Mouse (Mus musculus) adipocyte (in vitro differentiated cells): ENCODE results near the gene Lrrc8d.

ENCODE experiments used
- DNase-seq: peaks from one replicate; pipeline ENCODE4 v3.0.0-alpha.2; 2016; ENCODE audit warnings: low spot score

Lrrc8d gene

DNA sequence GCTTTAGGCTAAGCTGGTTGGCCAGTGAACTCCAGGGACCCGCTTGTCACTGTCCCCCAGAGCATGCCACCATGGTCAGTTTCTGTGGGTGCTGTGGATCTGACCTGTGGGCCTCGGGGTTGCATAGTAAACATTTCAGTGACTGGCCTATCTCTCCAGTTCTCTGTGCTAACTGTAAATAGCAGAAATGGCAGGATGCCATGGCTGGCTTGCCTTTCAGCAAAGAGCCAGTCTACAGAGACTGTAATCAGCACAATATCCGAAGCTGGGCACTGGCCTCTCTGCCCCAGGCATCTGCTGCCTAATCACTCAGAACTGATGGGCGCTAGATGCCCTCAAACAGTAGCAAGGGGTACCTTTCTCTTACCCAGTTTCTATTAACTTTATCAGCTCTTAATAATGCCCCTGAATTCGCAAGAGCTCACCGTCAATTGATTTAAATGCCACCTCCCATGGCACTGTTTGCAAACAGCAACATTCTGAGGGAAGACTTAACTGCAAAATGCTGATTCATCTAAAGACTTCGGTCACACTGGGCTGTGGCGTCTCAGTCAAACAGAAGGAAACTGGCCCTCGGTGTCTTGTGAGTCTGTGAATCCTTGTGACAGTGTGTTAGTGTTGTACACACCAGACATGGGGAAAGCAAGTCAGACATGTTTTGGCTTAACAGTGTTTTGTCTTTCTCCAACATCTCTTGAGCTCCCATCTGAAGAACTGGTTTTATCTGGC is 117.6 kb downstream of the Lrrc8d start:
- DNase-seq = peak; percentile 81

DNA sequence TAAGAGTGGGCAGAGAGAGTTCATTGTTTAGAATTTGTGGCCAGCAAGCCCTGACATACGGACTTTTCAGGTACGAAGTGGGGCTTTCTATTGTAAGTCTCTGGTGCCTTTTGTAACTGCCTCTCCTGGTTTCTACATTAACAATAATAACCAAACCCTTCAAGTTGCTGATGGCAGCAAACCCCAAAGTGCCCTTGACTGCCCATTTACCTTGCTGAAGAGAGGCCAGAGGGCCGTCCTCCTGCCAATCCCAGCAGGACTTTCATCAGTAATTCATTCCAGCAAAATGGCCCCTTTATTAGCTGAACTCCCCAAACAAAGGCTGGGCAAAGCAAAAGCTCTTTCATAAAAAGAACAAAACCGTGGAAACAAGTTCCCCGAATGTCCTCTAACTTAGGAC is 118.6 kb downstream of the Lrrc8d start:
- no peak for DNase-seq

- DNase-seq = no peak
These were observed 121.6 kb downstream of the Lrrc8d start for GRCm38 (mm10) chr5:105821390-105821789.

DNA sequence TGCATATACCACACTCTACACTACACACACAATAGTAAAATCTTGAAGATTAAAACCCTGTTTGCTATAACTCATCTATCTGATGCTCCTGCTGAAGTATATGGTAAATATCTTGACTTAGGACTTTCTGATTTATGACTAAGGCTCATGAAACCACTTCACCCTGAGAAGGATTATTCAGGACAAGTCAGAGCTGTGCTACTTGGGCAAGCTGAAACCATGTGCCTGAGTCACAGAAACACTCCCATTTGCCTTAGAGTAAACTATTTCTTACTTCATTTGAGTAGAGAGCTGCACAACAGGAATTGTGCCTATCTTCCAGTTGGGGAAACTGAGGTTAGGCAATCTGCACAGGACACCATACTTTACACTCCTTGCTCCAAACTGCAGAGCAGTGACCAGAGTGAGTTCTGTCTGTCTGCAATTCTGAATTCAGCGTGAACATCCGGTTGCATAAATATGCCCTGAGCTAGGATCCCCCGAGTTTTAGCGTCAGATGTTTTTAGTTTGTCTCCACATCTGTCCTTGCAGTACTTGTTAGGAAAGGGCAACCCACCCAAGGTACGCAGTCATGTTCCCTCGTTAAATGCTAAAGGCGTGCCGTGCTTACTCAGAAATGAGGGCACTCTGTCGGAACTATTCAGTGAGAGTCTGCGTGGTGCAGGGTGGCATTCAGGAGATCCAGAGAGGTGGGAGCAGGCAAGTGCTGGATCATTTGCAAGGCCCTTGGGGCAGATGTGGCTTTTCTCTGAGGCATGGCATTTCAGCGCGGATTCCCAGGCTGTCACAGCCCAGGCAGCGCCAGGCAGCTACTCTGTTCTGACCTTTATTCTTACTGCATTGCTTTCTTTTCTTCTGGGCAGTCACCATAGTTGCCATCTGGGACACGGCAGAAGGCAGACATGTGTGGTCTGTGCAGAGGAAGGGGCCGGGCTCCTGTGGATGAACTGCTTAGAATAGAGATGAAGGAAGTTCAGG is 123.0 kb downstream of the Lrrc8d start:
- DNase-seq = peak; percentile 71

DNA sequence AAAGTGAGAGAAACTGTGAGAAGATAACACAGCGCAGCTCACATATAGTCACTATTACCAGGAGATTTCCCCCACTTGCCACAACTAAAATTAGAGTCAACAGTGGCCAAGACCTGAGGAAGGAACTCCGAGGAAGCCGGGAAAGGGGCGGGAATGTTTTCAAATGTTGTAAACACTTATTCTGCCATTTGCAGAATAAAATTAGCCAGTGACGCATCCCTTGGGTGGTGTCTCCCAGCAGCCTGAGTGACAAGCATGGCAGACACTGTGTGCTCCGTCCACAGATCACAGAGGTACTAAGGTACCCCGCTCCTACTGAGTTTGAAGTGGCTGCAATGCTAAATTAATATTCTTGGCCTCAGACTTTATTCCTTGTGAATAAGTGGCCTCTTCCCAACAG is 124.5 kb downstream of the Lrrc8d start:
- DNase-seq = no peak

DNA sequence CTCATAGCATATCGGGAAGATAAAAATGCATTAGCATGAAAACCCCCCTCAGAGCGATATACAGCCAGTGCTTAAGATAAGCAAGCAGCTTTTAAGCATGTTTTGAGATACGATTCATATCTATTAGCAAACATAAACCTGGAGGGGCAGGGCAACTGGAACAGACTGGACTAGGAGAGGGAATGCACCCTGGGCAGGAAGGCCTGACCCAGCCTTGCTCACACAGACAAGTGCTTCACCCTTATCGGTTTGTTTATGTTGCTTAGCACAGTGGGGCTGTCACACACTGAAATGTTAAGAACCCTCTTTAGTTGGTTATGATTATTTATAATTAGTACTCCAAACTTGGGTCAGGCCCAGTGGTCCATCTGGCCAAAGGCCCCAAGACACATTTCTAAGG is 125.1 kb downstream of the Lrrc8d start:
- DNase-seq = no peak

GRCm38 (mm10) chr5:105826916-105827510 is 127.2 kb downstream of the Lrrc8d start:
- DNase-seq = peak; percentile 16

DNA sequence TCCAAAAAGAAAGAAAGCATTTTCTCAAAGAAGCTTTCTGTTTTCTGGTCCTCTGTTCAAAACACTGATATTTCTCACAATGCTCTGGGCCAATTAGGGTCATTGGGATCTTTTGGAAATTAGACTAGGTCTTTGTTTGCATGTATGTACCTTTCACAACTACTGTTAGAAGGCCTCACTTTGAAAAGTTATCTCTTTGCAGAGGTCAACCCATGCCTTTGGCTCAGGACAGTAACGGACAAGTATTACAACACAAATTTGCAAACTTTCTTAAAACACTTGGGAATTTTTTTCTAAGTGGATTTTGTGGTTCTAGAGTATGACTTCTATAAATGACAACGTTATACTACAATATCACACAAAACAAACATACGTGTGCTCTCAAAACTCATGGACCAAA is 128.3 kb downstream of the Lrrc8d start:
- DNase-seq = no peak

GRCm38 (mm10) chr5:105829008-105829586 is 129.3 kb downstream of the Lrrc8d start:
- DNase-seq = no peak

GRCm38 (mm10) chr5:105832140-105832539 is 132.4 kb downstream of the Lrrc8d start:
- DNase-seq = peak; percentile 33

DNA sequence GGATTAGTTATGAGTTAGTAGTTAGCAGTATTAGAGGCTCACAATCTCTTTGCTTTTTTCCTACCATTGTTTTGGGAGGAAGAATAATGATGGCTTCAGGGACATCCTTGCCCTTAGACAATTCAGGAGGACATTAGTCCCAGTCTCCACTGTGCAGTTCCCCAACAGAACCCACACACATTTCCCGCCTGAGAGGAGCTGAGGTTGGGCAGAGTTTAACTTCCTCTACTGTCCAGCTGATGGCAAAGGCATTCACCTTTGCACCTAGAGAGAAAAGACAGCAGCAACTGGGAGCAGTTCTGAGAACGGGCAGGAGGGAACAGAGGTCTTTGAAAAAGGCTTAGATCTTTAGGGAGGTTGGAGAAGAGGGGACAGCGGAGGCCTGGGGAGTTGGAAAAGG is 134.2 kb downstream of the Lrrc8d start:
- no peak for DNase-seq

DNA sequence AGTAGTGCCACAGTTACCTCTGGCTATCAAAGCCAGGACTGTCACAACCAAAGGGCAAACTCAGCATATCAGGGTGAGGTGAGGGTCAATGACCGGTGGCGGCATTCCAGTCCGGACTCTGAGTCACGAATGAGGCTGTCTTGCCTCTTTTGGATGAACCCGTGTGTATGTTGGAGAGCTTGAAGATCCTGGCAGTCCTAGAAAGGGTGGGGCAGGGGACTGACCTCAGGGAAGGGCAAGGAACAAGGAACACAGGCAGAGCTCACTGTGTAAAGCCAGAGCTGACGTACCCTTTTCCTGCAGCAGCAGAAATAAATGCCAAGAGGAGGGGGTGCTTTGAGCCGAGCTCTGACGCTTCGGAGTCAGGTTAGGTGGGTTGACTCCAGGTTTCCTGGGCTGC is 136.2 kb downstream of the Lrrc8d start:
- peak; percentile 66 for DNase-seq

DNA sequence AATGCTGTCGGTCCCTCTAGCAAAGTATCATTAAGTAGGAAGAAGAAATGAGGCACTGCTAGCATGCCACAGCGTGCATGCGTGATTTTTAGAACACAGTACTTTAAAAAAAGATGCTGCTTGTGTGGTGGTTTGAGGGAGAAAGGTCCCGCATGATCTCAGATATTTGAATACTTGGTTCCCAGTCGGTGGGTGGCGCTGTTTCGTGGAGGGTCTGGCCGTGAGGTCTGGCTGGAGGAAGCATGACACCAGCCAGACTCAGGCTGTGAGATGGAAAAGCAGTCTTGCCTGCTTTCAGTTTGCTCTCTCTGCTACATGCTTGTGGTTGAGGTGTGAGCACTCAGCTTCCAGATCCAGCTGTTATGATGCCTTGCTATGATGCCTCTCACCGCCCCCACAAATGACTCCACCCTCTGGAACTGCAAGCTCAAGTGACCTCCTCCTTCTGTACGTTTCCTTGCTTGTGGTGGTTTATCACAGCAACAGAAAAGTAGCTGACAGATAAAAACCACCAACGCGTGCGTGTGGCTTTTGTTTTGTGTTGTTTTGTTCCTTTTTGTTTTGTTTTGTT is 140.1 kb downstream of the Lrrc8d start:
- DNase-seq = no peak

- DNase-seq = no peak
These were observed 144.4 kb downstream of the Lrrc8d start for GRCm38 (mm10) chr5:105844044-105844753.

GRCm38 (mm10) chr5:105845041-105845440 is 145.3 kb downstream of the Lrrc8d start:
- no peak for DNase-seq

GRCm38 (mm10) chr5:105847726-105848125 is 148.0 kb downstream of the Lrrc8d start:
- DNase-seq = peak; percentile 75

GRCm38 (mm10) chr5:105849222-105849621 is 149.5 kb downstream of the Lrrc8d start:
- no peak for DNase-seq

- no peak for DNase-seq
These were observed 149.9 kb downstream of the Lrrc8d start for GRCm38 (mm10) chr5:105849643-105850042.

GRCm38 (mm10) chr5:105853271-105853670 is 153.5 kb downstream of the Lrrc8d start:
- no peak for DNase-seq

DNA sequence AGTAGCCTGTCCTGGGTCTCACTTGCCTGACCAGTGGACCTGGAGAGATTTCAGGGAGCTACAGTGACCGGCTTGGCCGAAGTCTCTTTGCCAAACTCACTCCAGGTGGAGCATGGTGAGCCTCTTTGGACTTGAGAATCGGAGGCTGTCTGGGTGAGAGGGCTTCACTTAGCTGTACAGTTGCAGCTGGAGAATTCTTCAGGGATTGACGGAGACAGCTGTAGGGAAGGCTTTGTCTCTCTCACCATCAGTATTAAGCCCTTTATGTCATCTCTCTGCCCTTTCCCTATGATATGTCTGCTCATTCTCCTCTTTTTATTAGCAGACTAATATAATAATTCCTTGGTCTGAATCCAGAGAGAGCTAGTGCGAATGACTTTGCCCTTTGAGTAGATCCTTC is 157.7 kb downstream of the Lrrc8d start:
- DNase-seq = no peak
